Mouse (Mus musculus): Measurements from ENCODE around the gene Ppp1r1c.

Ppp1r1c gene

GRCm38 (mm10) chr2:79865275-79865999 is 157.9 kb downstream of the Ppp1r1c start:
- DNase-seq (ENCODE audit: low read depth, low spot score): peak; percentile 67
